Mouse (Mus musculus) adrenal gland, postnatal 4 days (tissue): ENCODE results near the gene Stap2. TPM values are rescaled to one million over a fixed set of nuclear protein-coding genes. Genes with fewer than 3 reads are reported as not detected.

Experiments used
- DNase-seq, 2 experiments: peaks; one replicate each; pipeline ENCODE4 v3.0.0; 2021 to 2022; ENCODE audit warnings: low spot score in 2 of 2, mixed read lengths in 2 of 2
- long read RNA-seq, 2 experiments: library from polyadenylated mRNA; stranded (forward); transcript quantifications; one replicate each; pipeline ENCODE4 v2.0.0; 2021
- total RNA-seq, 2 experiments: library from RNA; stranded (reverse); gene quantifications; 2 replicates each; pipeline ENCODE4 v1.2.3; 2021

Stap2 gene
- total RNA-seq = 1 to 10 TPM; 9.3 to 9.4 TPM
- long read RNA-seq, experiment 1, partial matches to known transcripts = 1 of 5 reads
- long read RNA-seq, experiment 1, other reads (novel, unspliced or antisense) = 1 of 5 reads
- long read RNA-seq, experiment 2, partial matches to known transcripts = 2 of 7 reads
- long read RNA-seq, experiment 2, other reads (novel, unspliced or antisense) = 2 of 7 reads

GRCm38 (mm10) chr17:56005415-56006061, at the start of gene Stap2, which contains the start of gene Mpnd:
TSS of gene Stap2 (minus strand) at chr17:56005584.
TSS of gene Mpnd (plus strand) at chr17:56005711.
- DNase-seq = no peak

GRCm38 (mm10) chr17:56054938-56055337, 49.6 kb upstream of the Stap2 start:
- DNase-seq = no peak

- no peak for DNase-seq
Observed at GRCm38 (mm10) chr17:56051369-56051768, 46.0 kb upstream of the Stap2 start.

GRCm38 (mm10) chr17:56040857-56041163, 35.4 kb upstream of the Stap2 start:
- DNase-seq = no peak

GRCm38 (mm10) chr17:56040030-56040856, 34.9 kb upstream of the Stap2 start, which contains the start of gene Chaf1a:
TSS of gene Chaf1a (plus strand) at chr17:56040439.
- peak; percentile 91 for DNase-seq

GRCm38 (mm10) chr17:56039345-56039744, 34.0 kb upstream of the Stap2 start:
- DNase-seq = no peak

GRCm38 (mm10) chr17:56038583-56039261, 33.3 kb upstream of the Stap2 start:
- DNase-seq = no peak

- DNase-seq = no peak
Observed at GRCm38 (mm10) chr17:56036901-56037287, 31.5 kb upstream of the Stap2 start.

- DNase-seq = peak; percentile 99
Observed at GRCm38 (mm10) chr17:56036176-56036900, 31.0 kb upstream of the Stap2 start, which contains the start of gene Sh3gl1. TSS of gene Sh3gl1 (minus strand) at chr17:56036635.

GRCm38 (mm10) chr17:56035216-56035615, 29.8 kb upstream of the Stap2 start:
- DNase-seq = no peak

GRCm38 (mm10) chr17:56034726-56035100, 29.3 kb upstream of the Stap2 start:
- no peak for DNase-seq

GRCm38 (mm10) chr17:56034040-56034725, 28.8 kb upstream of the Stap2 start:
- DNase-seq = no peak

GRCm38 (mm10) chr17:56032831-56033230, 27.4 kb upstream of the Stap2 start:
- DNase-seq = no peak

GRCm38 (mm10) chr17:56032127-56032733, 26.8 kb upstream of the Stap2 start:
- DNase-seq = no peak

GRCm38 (mm10) chr17:56031431-56031830, 26.0 kb upstream of the Stap2 start:
- no peak for DNase-seq

- no peak for DNase-seq
Observed at GRCm38 (mm10) chr17:56030919-56031318, 25.5 kb upstream of the Stap2 start.

GRCm38 (mm10) chr17:56030238-56030870, 25.0 kb upstream of the Stap2 start:
- DNase-seq = no peak

GRCm38 (mm10) chr17:56027801-56028441, 22.5 kb upstream of the Stap2 start:
- no peak for DNase-seq

GRCm38 (mm10) chr17:56026881-56027280, 21.5 kb upstream of the Stap2 start:
- DNase-seq = no peak
